Mouse (Mus musculus) MN1 (cell line): Measurements from ENCODE around the gene Agap1.

Experiments
- DNase-seq: peaks from one replicate; pipeline ENCODE4 v3.0.0-alpha.2; 2016; ENCODE audit warnings: low spot score

Gene Agap1

GRCm38 (mm10) chr1:89616556-89616955, 161.9 kb downstream of the Agap1 start:
- DNase-seq, result peak; percentile 63

GRCm38 (mm10) chr1:89617336-89617735, 162.7 kb downstream of the Agap1 start:
- DNase-seq, result no peak

- peak; percentile 38 for DNase-seq
These were observed 165.4 kb downstream of the Agap1 start for GRCm38 (mm10) chr1:89619963-89620362.

GRCm38 (mm10) chr1:89621014-89621791, 166.6 kb downstream of the Agap1 start:
- DNase-seq, result no peak

- DNase-seq, result peak; percentile 47
These were observed 167.3 kb downstream of the Agap1 start for GRCm38 (mm10) chr1:89621952-89622351.

- no peak for DNase-seq
These were observed 168.2 kb downstream of the Agap1 start for GRCm38 (mm10) chr1:89622801-89623200.

GRCm38 (mm10) chr1:89625312-89625711, 170.7 kb downstream of the Agap1 start:
- DNase-seq, result peak; percentile 56

- no peak for DNase-seq
These were observed 171.4 kb downstream of the Agap1 start for GRCm38 (mm10) chr1:89625967-89626366.

GRCm38 (mm10) chr1:89626940-89627339, 172.3 kb downstream of the Agap1 start:
- DNase-seq, result no peak

GRCm38 (mm10) chr1:89627650-89628049, 173.0 kb downstream of the Agap1 start:
- no peak for DNase-seq

GRCm38 (mm10) chr1:89630836-89631235, 176.2 kb downstream of the Agap1 start:
- no peak for DNase-seq

- DNase-seq, result peak; percentile 67
These were observed 177.1 kb downstream of the Agap1 start for GRCm38 (mm10) chr1:89631747-89632146.

- no peak for DNase-seq
These were observed 179.4 kb downstream of the Agap1 start for GRCm38 (mm10) chr1:89634055-89634454.

GRCm38 (mm10) chr1:89635131-89635530, 180.5 kb downstream of the Agap1 start:
- no peak for DNase-seq

GRCm38 (mm10) chr1:89637670-89638069, 183.1 kb downstream of the Agap1 start:
- DNase-seq, result no peak

GRCm38 (mm10) chr1:89643445-89644100, 189.0 kb downstream of the Agap1 start:
- DNase-seq, result peak; percentile 37

GRCm38 (mm10) chr1:89644120-89644519, 189.5 kb downstream of the Agap1 start:
- no peak for DNase-seq

- peak; percentile 66 for DNase-seq
These were observed 191.9 kb downstream of the Agap1 start for GRCm38 (mm10) chr1:89646326-89647018.

GRCm38 (mm10) chr1:89647505-89647904, 192.9 kb downstream of the Agap1 start:
- no peak for DNase-seq

GRCm38 (mm10) chr1:89650557-89650956, 196.0 kb downstream of the Agap1 start:
- DNase-seq, result no peak

- DNase-seq, result no peak
These were observed 201.6 kb downstream of the Agap1 start for GRCm38 (mm10) chr1:89656167-89656566.

GRCm38 (mm10) chr1:89656643-89657321, 202.2 kb downstream of the Agap1 start:
- peak; percentile 87 for DNase-seq
